Comparison of ENCODE assay signal across 11 mouse cellular contexts in the genomic region with DNA sequence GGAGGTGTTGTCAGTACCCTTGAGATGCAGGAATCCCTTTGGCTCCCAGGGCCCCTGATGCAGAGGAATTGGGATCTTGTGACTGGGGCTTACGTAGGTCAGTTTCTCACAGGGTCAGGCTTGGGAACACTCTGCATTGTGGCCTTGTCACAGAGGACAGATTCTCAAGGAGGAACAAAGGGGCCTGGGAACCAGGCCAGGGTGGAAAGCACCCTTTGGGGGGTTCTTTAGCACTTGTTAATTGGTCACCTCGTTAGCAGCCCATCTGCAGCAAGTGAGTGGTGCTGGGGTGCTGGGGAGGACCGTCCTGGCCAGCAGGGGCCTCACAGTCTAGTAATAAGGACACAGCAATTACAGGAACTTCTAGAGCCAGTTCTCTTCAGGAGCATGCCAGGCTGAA.
DNase-seq lines count a peak whose midpoint lies in the region; ATAC-seq and TF ChIP-seq lines count a peak whose summit lies in the region.
"Had no signal": no experiment of that assay in that cellular context is flagged by ENCODE, and none has a peak within 500 bp of the region (broad histone marks: within the 10 kb centered on the region; RNA-seq: fewer than 3 reads in every experiment).

No protein-coding gene starts in this region.

- no peak for TF ChIP-seq CTCF in spleen, adult 2 months (IDR thresholded peaks at IDR 0.05; ENCODE audit: extremely low read depth, insufficient read depth, insufficient read length, insufficient replicate concordance)
- no peak; the same call in 1 of the 2 replicates for TF ChIP-seq CTCF in left cerebral cortex, adult 2 months (IDR thresholded peaks at IDR 0.05)

- no peak overlapping the region for H3K4me2 ChIP-seq in hindbrain, embryonic 12.5 days (replicated peaks)
- H3K4me2 ChIP-seq: hindbrain, embryonic 15.5 days; limb, embryonic 13.5 days had no signal

- no peaks in the 10 kb centered on the region for H3K36me3 ChIP-seq in spleen, adult 2 months (ENCODE audit: control insufficient read depth, insufficient read depth, low read length)
- H3K36me3 ChIP-seq in hindbrain, embryonic 12.5 days: no peaks in the 10 kb centered on the region
- H3K36me3 ChIP-seq: hindbrain, embryonic 15.5 days; limb, embryonic 13.5 days had no signal

- H3K27ac ChIP-seq in spleen, adult 2 months (ENCODE audit: insufficient read depth, low read length): peak overlapping the region; percentile 44
- peak overlapping the region; percentile 69; the same call in 1 of the 2 replicates for H3K27ac ChIP-seq in left cerebral cortex, adult 2 months
- H3K27ac ChIP-seq in hindbrain, embryonic 12.5 days: no peak overlapping the region
- H3K27ac ChIP-seq: hindbrain, embryonic 15.5 days; limb, embryonic 13.5 days had no signal

- no peaks in the 10 kb centered on the region for H3K4me1 ChIP-seq in spleen, adult 2 months (ENCODE audit: control insufficient read depth, insufficient read depth, insufficient read length)
- peaks cover 7% of the 10 kb centered on the region; the same call in 1 of the 2 replicates for H3K4me1 ChIP-seq in hindbrain, embryonic 12.5 days

- intact Hi-C loops in left cerebral cortex, adult 2 months (cut with DNase I): loop anchor here (5.0 kb wide), 1 partner anchor 176 kb away; no protein-coding TSS in a partner anchor

- DNase-seq in adrenal gland, postnatal 14 days: peak; percentile 11
- DNase-seq in adrenal gland, adult 2 months: no peak
- peak in 1 of 2 experiments; percentile 4 for DNase-seq in spleen, adult 2 months (ENCODE audit: low read depth in 1 of 2, low spot score in 2 of 2)
- no peak for DNase-seq in spleen, postnatal 10 days (ENCODE audit: low spot score in 2 of 2)
- DNase-seq in left cerebral cortex, adult 2 months (ENCODE audit: extremely low spot score in 1 of 2, low spot score in 2 of 2): peak; percentile 30 to 55
- DNase-seq in adrenal gland, adult 8-10 months: no peak
- DNase-seq: cerebellum, adult 2 months had no signal

- ATAC-seq in megakaryocyte, adult 5-6 weeks (ENCODE audit: poor library complexity, severe bottlenecking): no peak
- no peak for ATAC-seq in hindbrain, embryonic 12.5 days (ENCODE audit: low FRiP score)

- H3K4me3 ChIP-seq in spleen, adult 2 months (ENCODE audit: extremely low read depth, insufficient read depth, insufficient read length): no peak overlapping the region
- no peak overlapping the region for H3K4me3 ChIP-seq in left cerebral cortex, adult 2 months
- H3K4me3 ChIP-seq in hindbrain, embryonic 12.5 days: no peak overlapping the region
- H3K4me3 ChIP-seq: hindbrain, embryonic 15.5 days; limb, embryonic 13.5 days had no signal

- WGBS in spleen, adult 2 months: 32% methylated on average over 3 of the region's 3 CpGs
- 23% methylated on average over 3 of the region's 3 CpGs for WGBS in hindbrain, embryonic 12.5 days

- no peak for TF ChIP-seq POLR2A in spleen, adult 2 months (IDR thresholded peaks at IDR 0.05; ENCODE audit: low read depth, low read length)

- H3K9me3 ChIP-seq in hindbrain, embryonic 12.5 days (replicated peaks): no peaks in the 10 kb centered on the region
- H3K9me3 ChIP-seq: hindbrain, embryonic 15.5 days; limb, embryonic 13.5 days had no signal

- H3K9ac ChIP-seq in hindbrain, embryonic 12.5 days: no peak overlapping the region
- H3K9ac ChIP-seq: hindbrain, embryonic 15.5 days; limb, embryonic 13.5 days had no signal

- no peaks in the 10 kb centered on the region for H3K27me3 ChIP-seq in spleen, adult 2 months (ENCODE audit: control insufficient read depth, insufficient read depth, low read length)
- no peaks in the 10 kb centered on the region for H3K27me3 ChIP-seq in hindbrain, embryonic 12.5 days
- H3K27me3 ChIP-seq: hindbrain, embryonic 15.5 days had no signal

Comparison
In these comparisons a context has a peak if more than half of its experiments do, and no peak if none do; other contexts are left out.
1. DNase-seq: peak in adrenal gland, postnatal 14 days (single experiment) and left cerebral cortex, adult 2 months (2 of 2); none in adrenal gland, adult 2 months (single experiment), spleen, postnatal 10 days (0 of 2) and adrenal gland, adult 8-10 months (single experiment).